Mouse (Mus musculus) left cerebral cortex, adult 2 months (tissue): ENCODE results near the gene Wdr20. TPM values are rescaled to one million over a fixed set of nuclear protein-coding genes. Genes with fewer than 3 reads are reported as not detected.

ENCODE experiments used
- DNase-seq, 2 experiments: peaks; one replicate each; pipeline ENCODE4 v3.0.0; 2021 to 2022; ENCODE audit warnings: low spot score in 2 of 2, mixed read lengths in 1 of 2; ENCODE audit errors: extremely low spot score in 1 of 2
- H3K27ac ChIP-seq: fragments of 200-600 bp; 2 replicates; pipeline ENCODE4 v1.8.1; 2022
- H3K4me3 ChIP-seq: fragments of 200-600 bp; 2 replicates; pipeline ENCODE4 v1.8.1; 2022
- CTCF ChIP-seq: fragments of 200-600 bp; IDR thresholded peaks from 2 replicates; pipeline ENCODE4 v1.8.1; 2022; ENCODE audit warnings: antibody characterized with exemption, mild to moderate bottlenecking, moderate library complexity
- intact Hi-C: fragments of 180-260 bp; cut with DNase I; formaldehyde crosslinking; loops from one replicate; pipeline ENCODE4 v1.15.1; 2025
- total RNA-seq, 2 experiments: library from RNA; stranded (reverse); gene quantifications; 2 replicates each; pipeline ENCODE4 v1.2.3; 2021

The Wdr20 gene
- total RNA-seq, 2 experiments from 2014 or later, result 41.1 to 45.4 TPM

GRCm38 (mm10) chr12:110790580-110790979 lies 52.8 kb downstream of the Wdr20 start:
- Histone ChIP-seq H3K27ac (no peak overlapping the region), H3K4me3 (no peak overlapping the region)
- TF ChIP-seq CTCF, result no peak
- intact Hi-C loops, result no loop called here
- DNase-seq, result no peak

GRCm38 (mm10) chr12:110791026-110791425 lies 53.3 kb downstream of the Wdr20 start:
- H3K27ac ChIP-seq, result no peak overlapping the region
- no peak overlapping the region for H3K4me3 ChIP-seq
- no peak for DNase-seq
- no peak for TF ChIP-seq CTCF
- intact Hi-C loops, result no loop called here

GRCm38 (mm10) chr12:110795035-110795434 lies 57.3 kb downstream of the Wdr20 start:
- no peak for DNase-seq
- H3K4me3 ChIP-seq, result no peak overlapping the region
- TF ChIP-seq CTCF, result no peak
- no peak overlapping the region for H3K27ac ChIP-seq
- intact Hi-C loops, result no loop called here

- TF ChIP-seq CTCF, result no peak
- no peak for DNase-seq
- H3K27ac ChIP-seq, result no peak overlapping the region
Observed at GRCm38 (mm10) chr12:110796748-110797147, 59.0 kb downstream of the Wdr20 start.

GRCm38 (mm10) chr12:110797202-110797601 lies 59.5 kb downstream of the Wdr20 start:
- H3K27ac ChIP-seq, result no peak overlapping the region
- no peak for TF ChIP-seq CTCF
- no peak overlapping the region for H3K4me3 ChIP-seq
- no peak for DNase-seq
- intact Hi-C loops, result no loop called here

More at GRCm38 (mm10) chr12:110796748-110797147, 59.0 kb downstream of the Wdr20 start:
- intact Hi-C loops, result no loop called here
- H3K4me3 ChIP-seq, result no peak overlapping the region

GRCm38 (mm10) chr12:110797842-110798431 lies 60.2 kb downstream of the Wdr20 start:
- H3K27ac ChIP-seq, result peak overlapping the region; percentile 28; the same call in 1 of the 2 replicates
- no peak overlapping the region for H3K4me3 ChIP-seq
- DNase-seq, result no peak
- intact Hi-C loops, result no loop called here
- no peak for TF ChIP-seq CTCF

GRCm38 (mm10) chr12:110799226-110799625 lies 61.5 kb downstream of the Wdr20 start:
- intact Hi-C loops, result no loop called here
- DNase-seq, result no peak

GRCm38 (mm10) chr12:110801876-110802464 lies 64.2 kb downstream of the Wdr20 start:
- Histone ChIP-seq H3K4me3 (no peak overlapping the region), H3K27ac (no peak overlapping the region)
- no peak for DNase-seq
- no peak for TF ChIP-seq CTCF
- intact Hi-C loops, result no loop called here

More at GRCm38 (mm10) chr12:110799226-110799625, 61.5 kb downstream of the Wdr20 start:
- no peak for TF ChIP-seq CTCF
- Histone ChIP-seq H3K27ac (no peak overlapping the region), H3K4me3 (no peak overlapping the region)

- intact Hi-C loops, result no loop called here
- TF ChIP-seq CTCF, result no peak
- no peak overlapping the region for H3K4me3 ChIP-seq
- DNase-seq, result no peak
- H3K27ac ChIP-seq, result 0 out of 2 replicates have a peak overlapping the region, but pooled peaks have one; percentile 21
Observed at GRCm38 (mm10) chr12:110802674-110803297, 65.0 kb downstream of the Wdr20 start.

GRCm38 (mm10) chr12:110804261-110804660 lies 66.5 kb downstream of the Wdr20 start:
- no peak overlapping the region; the same call in 1 of the 2 replicates for H3K27ac ChIP-seq
- intact Hi-C loops, result no loop called here
- no peak for TF ChIP-seq CTCF
- no peak for DNase-seq
- H3K4me3 ChIP-seq, result no peak overlapping the region

- intact Hi-C loops, result no loop called here
- TF ChIP-seq CTCF, result peak; percentile 41
- H3K4me3 ChIP-seq, result no peak overlapping the region
- no peak overlapping the region for H3K27ac ChIP-seq
- DNase-seq, result no peak
Observed at GRCm38 (mm10) chr12:110806301-110806970, 68.7 kb downstream of the Wdr20 start.

GRCm38 (mm10) chr12:110808430-110808829 lies 70.7 kb downstream of the Wdr20 start:
- intact Hi-C loops, result no loop called here
- no peak for TF ChIP-seq CTCF
- no peak overlapping the region for H3K4me3 ChIP-seq
- H3K27ac ChIP-seq, result no peak overlapping the region
- no peak for DNase-seq
